Mouse (Mus musculus) effector memory CD4-positive, alpha-beta T cell, adult 7 months (primary cell): ENCODE data around the gene Rnf145. TPM values are rescaled to one million over a fixed set of nuclear protein-coding genes. Genes with fewer than 3 reads are reported as not detected.

Experiments
- polyA plus RNA-seq: library from polyadenylated mRNA; unstranded; fragments of 100-300 nt; shearing (Covaris generic); gene quantifications from one replicate; pipeline ENCODE4 v1.2.1, GENCODE M21; 2017

Gene Rnf145
- 271 TPM for polyA plus RNA-seq

DNA sequence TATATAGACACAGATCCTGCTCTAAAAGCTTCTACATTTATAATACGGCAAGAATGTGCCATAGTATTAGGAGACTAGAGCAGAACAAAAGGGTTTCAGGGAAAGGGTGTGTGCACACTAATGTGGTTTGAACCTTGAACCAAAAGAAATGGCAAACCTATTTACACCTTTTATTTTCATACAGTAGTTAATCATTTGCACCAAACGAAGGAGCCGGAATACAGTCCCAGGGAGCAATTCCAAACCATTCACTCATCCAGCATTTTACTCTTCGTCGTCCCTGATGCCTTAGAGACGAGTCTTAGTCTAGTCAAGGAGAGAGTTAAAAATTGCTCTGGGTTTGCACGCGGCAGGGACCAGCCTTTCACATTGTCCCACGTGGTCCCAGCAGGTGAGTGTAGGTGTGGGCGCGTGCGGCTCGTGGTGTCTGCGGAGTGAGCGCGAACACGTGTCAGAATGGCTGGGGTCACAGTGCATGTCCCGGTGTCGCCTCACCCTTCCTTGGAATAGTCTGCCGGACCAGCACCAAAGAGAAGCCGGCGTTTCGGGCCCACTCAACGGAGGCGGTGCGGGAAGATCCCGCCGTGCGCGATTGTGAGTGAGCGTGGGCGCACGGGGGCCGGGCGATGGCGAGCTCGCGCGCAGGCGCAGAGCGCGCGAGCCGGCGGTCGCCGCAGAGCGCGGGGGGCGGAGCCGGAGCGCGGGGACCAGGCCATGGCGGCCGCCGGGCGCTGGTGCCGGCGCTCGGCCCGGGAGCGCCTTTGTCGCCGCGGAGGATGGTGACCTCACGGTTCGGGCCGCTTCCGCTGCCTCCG lies at the start of gene Rnf145:
TSS of gene Rnf145 (plus strand) at position 684 of the 815 bp plus-strand sequence.

DNA sequence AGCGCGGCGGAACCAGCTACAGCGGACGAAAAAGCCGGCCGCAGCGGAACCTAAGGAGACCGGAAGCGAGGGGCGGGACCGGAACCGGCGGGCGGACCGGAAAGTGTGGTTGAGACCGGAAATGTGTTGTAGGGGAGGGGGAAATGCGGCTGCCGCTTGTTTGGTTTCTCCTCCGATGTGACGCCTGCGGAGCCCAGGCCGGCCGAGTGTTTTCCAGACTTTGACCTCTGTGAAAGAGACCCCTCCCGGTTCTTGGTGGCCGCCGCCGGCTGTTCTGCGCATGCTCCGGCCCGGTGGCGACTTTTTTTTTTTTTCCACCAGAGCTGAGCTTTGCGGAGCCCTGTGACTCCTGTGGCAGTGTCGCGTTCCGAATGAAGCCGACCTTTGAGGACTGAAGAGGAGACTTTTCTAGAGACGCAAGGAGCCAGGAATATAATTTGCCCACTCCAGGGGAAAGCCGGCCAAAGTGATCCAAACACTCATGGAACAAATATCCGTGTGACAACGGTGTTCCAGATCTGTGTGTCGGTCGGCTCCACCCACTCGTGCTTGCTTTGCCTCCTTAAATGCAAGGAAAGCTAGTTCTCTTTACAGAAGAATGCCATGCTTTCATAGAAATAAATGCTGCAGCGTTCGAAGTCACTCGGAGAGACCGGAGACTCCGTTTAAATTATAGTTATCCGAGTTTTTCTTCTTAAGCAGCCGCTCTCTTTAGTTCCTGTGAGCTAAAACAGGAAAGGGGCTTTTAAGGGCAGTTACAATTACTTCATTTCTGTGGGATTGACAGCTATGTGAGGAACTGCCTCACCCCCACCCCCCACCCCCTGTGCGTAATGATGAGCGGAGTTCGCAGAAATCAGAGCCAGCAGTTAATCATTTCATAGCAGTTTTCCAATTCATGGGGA lies 48.1 kb upstream of the Rnf145 start, which contains the start of gene Ublcp1:
TSS of gene Ublcp1 (minus strand) at position 67 of the 905 bp plus-strand sequence.

Other genes starting within 250 kb of the Rnf145 start
- 0.21 TPM for gene Il12b, start 118.9 kb upstream of the Rnf145 start, polyA plus RNA-seq
- 19.8 TPM for gene Ublcp1, start 48.5 kb upstream of the Rnf145 start, polyA plus RNA-seq
- 0.39 TPM for gene Ebf1, start 98.4 kb downstream of the Rnf145 start, polyA plus RNA-seq